26 mouse cellular contexts compared by ENCODE assay signal in genomic region chr9:41771276-41771675, GRCm38 (mm10).
DNase-seq lines count a peak whose midpoint lies in the region; ATAC-seq lines count a peak whose summit lies in the region.
"Had no signal": no experiment of that assay in that cellular context is flagged by ENCODE, and none has a peak within 500 bp of the region (broad histone marks: within the 10 kb centered on the region; RNA-seq: fewer than 3 reads in every experiment).

No protein-coding gene starts in this region.

- H3K27me3 ChIP-seq in forebrain, embryonic 15.5 days = no peaks in the 10 kb centered on the region
- H3K27me3 ChIP-seq in forebrain, embryonic 12.5 days = no peaks in the 10 kb centered on the region
- no peaks in the 10 kb centered on the region for H3K27me3 ChIP-seq in embryonic facial prominence, embryonic 12.5 days
- H3K27me3 ChIP-seq in forebrain, embryonic 16.5 days (replicated peaks; ENCODE audit: control insufficient read depth, insufficient read depth, low read length) = no peaks in the 10 kb centered on the region
- H3K27me3 ChIP-seq: heart, embryonic 12.5 days; kidney, embryonic 15.5 days; midbrain, embryonic 13.5 days; neural tube, embryonic 15.5 days had no signal

- H3K9me3 ChIP-seq in forebrain, embryonic 15.5 days = no peaks in the 10 kb centered on the region
- no peaks in the 10 kb centered on the region for H3K9me3 ChIP-seq in forebrain, embryonic 12.5 days
- no peaks in the 10 kb centered on the region for H3K9me3 ChIP-seq in embryonic facial prominence, embryonic 12.5 days
- H3K9me3 ChIP-seq in forebrain, embryonic 16.5 days (ENCODE audit: control insufficient read depth, low read length) = no peaks in the 10 kb centered on the region
- H3K9me3 ChIP-seq: kidney, embryonic 15.5 days; midbrain, embryonic 13.5 days; neural tube, embryonic 15.5 days had no signal

- H3K9ac ChIP-seq in forebrain, embryonic 15.5 days (replicated peaks) = no peak overlapping the region
- H3K9ac ChIP-seq in forebrain, embryonic 12.5 days = no peak overlapping the region
- no peak overlapping the region for H3K9ac ChIP-seq in embryonic facial prominence, embryonic 12.5 days
- no peak overlapping the region for H3K9ac ChIP-seq in forebrain, embryonic 16.5 days (replicated peaks; ENCODE audit: low read depth, low read length)
- H3K9ac ChIP-seq: heart, embryonic 12.5 days; kidney, embryonic 15.5 days; midbrain, embryonic 13.5 days; neural tube, embryonic 15.5 days had no signal

- WGBS in forebrain, embryonic 15.5 days = 59% methylated on average over 1 of the region's 1 CpGs
- WGBS in forebrain, embryonic 12.5 days = 84% methylated on average over 1 of the region's 1 CpGs
- WGBS in embryonic facial prominence, embryonic 12.5 days = 37% methylated on average over 1 of the region's 1 CpGs
- WGBS in forebrain, embryonic 16.5 days = 44% methylated on average over 1 of the region's 1 CpGs

- H3K27ac ChIP-seq in forebrain, embryonic 15.5 days (replicated peaks) = peak overlapping the region; percentile 82
- no peak overlapping the region for H3K27ac ChIP-seq in forebrain, embryonic 12.5 days
- peak overlapping the region; percentile 80 for H3K27ac ChIP-seq in embryonic facial prominence, embryonic 12.5 days
- peak overlapping the region; percentile 80 for H3K27ac ChIP-seq in forebrain, embryonic 16.5 days (ENCODE audit: low read length)
- H3K27ac ChIP-seq: heart, adult 2 months; kidney, embryonic 15.5 days; macrophage; midbrain, embryonic 13.5 days; neural tube, embryonic 15.5 days had no signal

- H3K4me3 ChIP-seq in forebrain, embryonic 15.5 days = no peak overlapping the region
- H3K4me3 ChIP-seq in forebrain, embryonic 12.5 days (replicated peaks) = no peak overlapping the region
- H3K4me3 ChIP-seq in embryonic facial prominence, embryonic 12.5 days = no peak overlapping the region
- no peak overlapping the region for H3K4me3 ChIP-seq in forebrain, embryonic 16.5 days (replicated peaks; ENCODE audit: low read length)
- H3K4me3 ChIP-seq: heart, adult 2 months; heart, embryonic 12.5 days; kidney, embryonic 15.5 days; midbrain, embryonic 13.5 days; neural tube, embryonic 15.5 days had no signal

- no peak overlapping the region for H3K4me2 ChIP-seq in forebrain, embryonic 15.5 days (replicated peaks)
- H3K4me2 ChIP-seq in forebrain, embryonic 12.5 days = no peak overlapping the region
- no peak overlapping the region for H3K4me2 ChIP-seq in embryonic facial prominence, embryonic 12.5 days (replicated peaks)
- H3K4me2 ChIP-seq in forebrain, embryonic 16.5 days (ENCODE audit: low read length) = no peak overlapping the region
- H3K4me2 ChIP-seq: heart, embryonic 12.5 days; kidney, embryonic 15.5 days; liver, embryonic 11.5 days; midbrain, embryonic 13.5 days; neural tube, embryonic 15.5 days had no signal

- peaks cover 18% of the 10 kb centered on the region for H3K4me1 ChIP-seq in forebrain, embryonic 15.5 days
- peaks cover 11% of the 10 kb centered on the region for H3K4me1 ChIP-seq in forebrain, embryonic 12.5 days
- H3K4me1 ChIP-seq in embryonic facial prominence, embryonic 12.5 days = peaks cover 11% of the 10 kb centered on the region
- peaks cover 10% of the 10 kb centered on the region for H3K4me1 ChIP-seq in forebrain, embryonic 16.5 days (replicated peaks; ENCODE audit: control insufficient read depth, insufficient read depth, low read length)

- H3K36me3 ChIP-seq in forebrain, embryonic 15.5 days = no peaks in the 10 kb centered on the region
- H3K36me3 ChIP-seq in forebrain, embryonic 12.5 days (replicated peaks) = no peaks in the 10 kb centered on the region
- H3K36me3 ChIP-seq in embryonic facial prominence, embryonic 12.5 days = no peaks in the 10 kb centered on the region
- no peaks in the 10 kb centered on the region for H3K36me3 ChIP-seq in forebrain, embryonic 16.5 days (ENCODE audit: control insufficient read depth, insufficient read depth)
- H3K36me3 ChIP-seq: heart, embryonic 12.5 days; kidney, embryonic 15.5 days; midbrain, embryonic 13.5 days; neural tube, embryonic 15.5 days had no signal

- peak; percentile 43; the same call in 1 of the 2 replicates for ATAC-seq in forebrain, embryonic 15.5 days (replicated peaks)
- no peak for ATAC-seq in forebrain, embryonic 12.5 days (ENCODE audit: low FRiP score)
- no peak for ATAC-seq in embryonic facial prominence, embryonic 12.5 days (ENCODE audit: insufficient number of reproducible peaks, insufficient read depth, low FRiP score, low TSS enrichment)
- peak; percentile 70 for ATAC-seq in forebrain, embryonic 16.5 days
- ATAC-seq: CD4-positive, CD25-positive, alpha-beta regulatory T cell, adult 4 months; midbrain, embryonic 13.5 days had no signal

- peak; percentile 62 for DNase-seq in NIH3T3 (ENCODE audit: low read depth)
- DNase-seq in ovary, postnatal 10 days (ENCODE audit: low spot score) = no peak
- no peak for DNase-seq in heart, postnatal 4 days
- DNase-seq in thymus, postnatal 10 days (ENCODE audit: low spot score in 2 of 2) = no peak
- DNase-seq: adrenal gland, postnatal 25 days; cerebellum, adult 18-20 months; cerebellum, postnatal 10 days; gastrocnemius, postnatal 36 days; heart, adult 2 months; kidney, adult 18-20 months; kidney, postnatal 25 days; left cerebral cortex, postnatal 4 days; right cerebral cortex, adult 18-20 months; spleen, adult 18-20 months; thymus, postnatal 25 days had no signal

Comparison
In these comparisons a context has a peak if more than half of its experiments do, and no peak if none do; other contexts are left out.
1. ATAC-seq: peak in forebrain, embryonic 15.5 days (single experiment) and forebrain, embryonic 16.5 days (single experiment); none in forebrain, embryonic 12.5 days (single experiment) and embryonic facial prominence, embryonic 12.5 days (single experiment).